Mouse (Mus musculus): ENCODE data around the gene 4930562C15Rik. TPM values are rescaled to one million over a fixed set of nuclear protein-coding genes. Genes with fewer than 3 reads are reported as not detected.

The 4930562C15Rik gene
- polyA plus RNA-seq, 1 experiment from 2014 or later, result 0.54 TPM

DNA sequence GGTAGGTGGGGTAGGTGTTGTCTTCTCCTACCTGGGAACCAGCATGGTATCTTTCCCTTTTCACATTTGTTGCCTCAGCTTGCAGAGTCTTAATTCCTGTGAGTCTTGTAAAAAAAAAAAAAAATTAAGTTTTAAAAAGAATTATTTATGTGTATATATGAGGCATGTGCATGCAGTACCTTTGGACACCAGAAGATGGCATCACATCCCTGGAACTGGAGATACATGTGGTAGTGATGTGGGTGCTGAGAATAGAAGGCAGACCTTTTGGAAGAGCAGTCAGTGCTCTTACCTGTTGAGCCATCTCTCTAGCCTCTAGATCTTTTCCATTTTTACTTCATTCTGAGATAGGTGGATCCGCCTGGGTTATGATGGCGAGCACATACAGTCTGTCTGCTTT lies 74.5 kb downstream of the 4930562C15Rik start:
- Histone ChIP-seq H3K4me2 (no peak overlapping the region), H3K4me3 (replicated peaks) (no peak overlapping the region), H3K4me1 (peaks cover 12% of the 10 kb centered on the region; the same call in 1 of the 2 replicates), H3K27ac (replicated peaks) (no peak overlapping the region), H3K9me3 (replicated peaks) (no peaks in the 10 kb centered on the region), H3K36me3 (peaks cover 54% of the 10 kb centered on the region), H3K27me3 (replicated peaks) (no peaks in the 10 kb centered on the region), H3K9ac (replicated peaks) (no peak overlapping the region)
- WGBS, result 98% methylated on average over 2 of the region's 2 CpGs
- ATAC-seq (ENCODE audit: low FRiP score), result no peak

- no peak for ATAC-seq (ENCODE audit: low FRiP score)
These were observed 75.5 kb downstream of the 4930562C15Rik start for GRCm38 (mm10) chr16:4910758-4911157.

DNA sequence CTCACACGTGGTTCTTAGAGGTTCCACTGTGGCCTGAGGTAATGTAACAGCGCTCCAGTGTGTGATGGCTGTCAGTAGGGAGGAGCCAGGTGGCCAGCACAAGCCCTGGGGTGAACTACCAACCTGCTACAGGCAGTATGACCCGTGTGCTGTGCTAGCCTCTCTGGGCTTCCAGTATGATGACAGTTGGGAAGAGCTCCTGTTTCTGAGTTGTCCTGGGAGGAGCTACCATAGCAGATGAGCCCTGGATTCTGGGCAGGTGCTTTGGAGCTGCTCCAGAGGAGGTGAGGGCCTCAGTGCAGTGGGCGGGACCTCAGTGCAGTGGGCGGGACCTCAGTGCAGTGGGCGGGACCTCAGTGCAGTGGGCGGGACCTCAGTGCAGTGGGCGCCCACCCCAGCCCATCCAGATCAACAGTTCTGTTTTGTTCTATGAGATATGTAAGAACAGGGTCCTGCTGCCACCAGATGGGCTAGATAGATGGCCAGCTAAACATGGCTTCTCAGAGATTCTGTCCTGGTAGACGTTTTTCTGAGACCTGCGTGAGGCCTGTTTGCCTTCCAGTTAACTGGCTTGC lies 76.9 kb downstream of the 4930562C15Rik start:
- no peak for ATAC-seq (ENCODE audit: low FRiP score)
- Histone ChIP-seq H3K4me3 (replicated peaks) (no peak overlapping the region), H3K9me3 (replicated peaks) (no peaks in the 10 kb centered on the region), H3K9ac (replicated peaks) (no peak overlapping the region), H3K4me2 (no peak overlapping the region), H3K27me3 (replicated peaks) (no peaks in the 10 kb centered on the region), H3K4me1 (peaks cover 10% of the 10 kb centered on the region; the same call in 1 of the 2 replicates), H3K36me3 (peaks cover 73% of the 10 kb centered on the region), H3K27ac (replicated peaks) (0 out of 2 replicates have a peak overlapping the region, but pooled peaks have one; percentile 51)
- WGBS, result 77% methylated on average over 10 of the region's 10 CpGs

More at GRCm38 (mm10) chr16:4910758-4911157, 75.5 kb downstream of the 4930562C15Rik start:
- Histone ChIP-seq H3K36me3 (peaks cover 62% of the 10 kb centered on the region), H3K4me1 (peaks cover 10% of the 10 kb centered on the region; the same call in 1 of the 2 replicates), H3K27ac (replicated peaks) (no peak overlapping the region), H3K27me3 (replicated peaks) (no peaks in the 10 kb centered on the region), H3K9me3 (replicated peaks) (no peaks in the 10 kb centered on the region), H3K9ac (replicated peaks) (no peak overlapping the region), H3K4me2 (no peak overlapping the region), H3K4me3 (replicated peaks) (no peak overlapping the region)
- 98% methylated on average over 8 of the region's 8 CpGs for WGBS

- Histone ChIP-seq H3K4me3 (replicated peaks) (no peak overlapping the region), H3K36me3 (peaks cover 72% of the 10 kb centered on the region), H3K27me3 (replicated peaks) (no peaks in the 10 kb centered on the region), H3K4me1 (peaks cover 7% of the 10 kb centered on the region; the same call in 1 of the 2 replicates), H3K9me3 (replicated peaks) (no peaks in the 10 kb centered on the region), H3K27ac (replicated peaks) (peak overlapping the region; percentile 51), H3K9ac (replicated peaks) (no peak overlapping the region), H3K4me2 (no peak overlapping the region)
- 79% methylated on average over 11 of the region's 11 CpGs for WGBS
- peak; percentile 55; the same call in 1 of the 2 replicates for ATAC-seq (ENCODE audit: low FRiP score)
These were observed 77.9 kb downstream of the 4930562C15Rik start for GRCm38 (mm10) chr16:4912907-4913782.

GRCm38 (mm10) chr16:4913783-4914735 lies 78.8 kb downstream of the 4930562C15Rik start:
- H3K4me2 ChIP-seq, result no peak overlapping the region
- 38% methylated on average over 12 of the region's 12 CpGs for WGBS
- peak; percentile 13; the same call in 1 of the 2 replicates for ATAC-seq (ENCODE audit: low FRiP score)
- H3K4me1 ChIP-seq, result peaks cover 7% of the 10 kb centered on the region; the same call in 1 of the 2 replicates
- no peak overlapping the region for H3K4me3 ChIP-seq (replicated peaks)
- no peaks in the 10 kb centered on the region for H3K27me3 ChIP-seq (replicated peaks)
- peak overlapping the region; percentile 51; the same call in 1 of the 2 replicates for H3K27ac ChIP-seq (replicated peaks)
- no peak overlapping the region for H3K9ac ChIP-seq (replicated peaks)
- H3K36me3 ChIP-seq, result peaks cover 77% of the 10 kb centered on the region
- no peaks in the 10 kb centered on the region for H3K9me3 ChIP-seq (replicated peaks)

DNA sequence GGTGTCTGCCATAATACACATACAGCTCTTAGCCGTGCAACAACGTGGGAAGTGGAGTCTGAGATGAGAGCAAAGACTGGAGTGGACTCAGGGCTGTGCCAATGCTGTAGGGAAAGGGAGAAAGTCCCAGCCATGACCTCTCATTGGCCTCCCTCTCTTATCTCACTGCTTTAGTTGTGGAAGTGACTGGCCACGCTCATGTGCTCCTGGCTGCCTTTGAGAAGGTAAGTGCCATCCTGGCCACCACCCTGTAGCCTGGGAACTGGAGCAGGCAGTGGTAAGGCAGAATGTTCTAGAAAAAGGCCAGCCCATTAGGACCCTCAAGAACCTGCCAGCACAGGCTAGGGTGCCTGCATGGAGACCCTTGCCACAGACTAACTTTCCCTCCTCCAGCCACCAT lies 80.7 kb downstream of the 4930562C15Rik start:
- no peak overlapping the region for H3K9ac ChIP-seq (replicated peaks)
- H3K4me3 ChIP-seq (replicated peaks), result no peak overlapping the region
- H3K27me3 ChIP-seq (replicated peaks), result no peaks in the 10 kb centered on the region
- no peak overlapping the region for H3K4me2 ChIP-seq
- WGBS, result 93% methylated on average over 3 of the region's 3 CpGs
- no peaks in the 10 kb centered on the region for H3K9me3 ChIP-seq (replicated peaks)
- no peak overlapping the region for H3K27ac ChIP-seq (replicated peaks)
- ATAC-seq (ENCODE audit: low FRiP score), result no peak
- peaks cover 7% of the 10 kb centered on the region; the same call in 1 of the 2 replicates for H3K4me1 ChIP-seq
- peaks cover 75% of the 10 kb centered on the region for H3K36me3 ChIP-seq

- Histone ChIP-seq H3K4me1 (peaks cover 7% of the 10 kb centered on the region; the same call in 1 of the 2 replicates), H3K27ac (replicated peaks) (no peak overlapping the region), H3K9me3 (replicated peaks) (no peaks in the 10 kb centered on the region), H3K4me3 (replicated peaks) (no peak overlapping the region), H3K4me2 (no peak overlapping the region), H3K9ac (replicated peaks) (no peak overlapping the region), H3K27me3 (replicated peaks) (no peaks in the 10 kb centered on the region), H3K36me3 (peaks cover 68% of the 10 kb centered on the region)
- WGBS, result 91% methylated on average over 2 of the region's 2 CpGs
- no peak for ATAC-seq (ENCODE audit: low FRiP score)
These were observed 81.4 kb downstream of the 4930562C15Rik start for GRCm38 (mm10) chr16:4916608-4917007.

Other genes starting within 250 kb of the 4930562C15Rik start
- 17.2 and 18.7 TPM in 2 replicates for gene Glis2, start 240.7 kb upstream of the 4930562C15Rik start, polyA plus RNA-seq (2015; fragmentation: Nextera tagmentation; extraction: Ambion mirVana)
- gene Pam16, start 210.4 kb upstream of the 4930562C15Rik start, polyA plus RNA-seq (2015; fragmentation: Nextera tagmentation; extraction: Ambion mirVana), result 150 and 179 TPM in 2 replicates
- 7.1 and 8.8 TPM in 2 replicates for gene Vasn, start 195.5 kb upstream of the 4930562C15Rik start, polyA plus RNA-seq (2015; fragmentation: Nextera tagmentation; extraction: Ambion mirVana)
- gene Dnaja3, start 195.4 kb upstream of the 4930562C15Rik start, polyA plus RNA-seq (2015; fragmentation: Nextera tagmentation; extraction: Ambion mirVana), result 68.6 and 71.0 TPM in 2 replicates
- 31.4 and 35.5 TPM in 2 replicates for gene Coro7, start 155.6 kb upstream of the 4930562C15Rik start, polyA plus RNA-seq (2015; fragmentation: Nextera tagmentation; extraction: Ambion mirVana)
- gene Nmral1, start 116.1 kb upstream of the 4930562C15Rik start, polyA plus RNA-seq (2015; fragmentation: Nextera tagmentation; extraction: Ambion mirVana), result 50.8 and 51.4 TPM in 2 replicates
- gene Hmox2, start 109.1 kb upstream of the 4930562C15Rik start, polyA plus RNA-seq (2015; fragmentation: Nextera tagmentation; extraction: Ambion mirVana), result 119 and 120 TPM in 2 replicates
- 130 and 137 TPM in 2 replicates for gene Cdip1, start 45.1 kb upstream of the 4930562C15Rik start, polyA plus RNA-seq (2015; fragmentation: Nextera tagmentation; extraction: Ambion mirVana)
- 66.0 and 66.7 TPM in 2 replicates for gene Ubald1, start 44.9 kb downstream of the 4930562C15Rik start, polyA plus RNA-seq (2015; fragmentation: Nextera tagmentation; extraction: Ambion mirVana)
- gene Mgrn1, start 50.8 kb downstream of the 4930562C15Rik start, polyA plus RNA-seq (2015; fragmentation: Nextera tagmentation; extraction: Ambion mirVana), result 122 and 125 TPM in 2 replicates
- 128 and 140 TPM in 2 replicates for gene Nudt16l1, start 103.3 kb downstream of the 4930562C15Rik start, polyA plus RNA-seq (2015; fragmentation: Nextera tagmentation; extraction: Ambion mirVana)
- 68.6 and 71.5 TPM in 2 replicates for gene Anks3, start 128.8 kb downstream of the 4930562C15Rik start, polyA plus RNA-seq (2015; fragmentation: Nextera tagmentation; extraction: Ambion mirVana)
- not detected in 2 replicates for gene Sept12, start 162.4 kb downstream of the 4930562C15Rik start, polyA plus RNA-seq (2015; fragmentation: Nextera tagmentation; extraction: Ambion mirVana)
- 0.47 and 10.6 TPM in 2 replicates for gene Smim22, start 171.9 kb downstream of the 4930562C15Rik start, polyA plus RNA-seq (2015; fragmentation: Nextera tagmentation; extraction: Ambion mirVana)
- gene Rogdi, start 178.1 kb downstream of the 4930562C15Rik start, polyA plus RNA-seq (2015; fragmentation: Nextera tagmentation; extraction: Ambion mirVana), result 158 and 170 TPM in 2 replicates
- gene Glyr1, start 214.4 kb downstream of the 4930562C15Rik start, polyA plus RNA-seq (2015; fragmentation: Nextera tagmentation; extraction: Ambion mirVana), result 170 and 172 TPM in 2 replicates
- 11.1 and 14.6 TPM in 2 replicates for gene Ubn1, start 214.6 kb downstream of the 4930562C15Rik start, polyA plus RNA-seq (2015; fragmentation: Nextera tagmentation; extraction: Ambion mirVana)